Mouse (Mus musculus) kidney, adult 10 weeks (tissue): Measurements from ENCODE around the gene Boc. TPM values are rescaled to one million over a fixed set of nuclear protein-coding genes. Genes with fewer than 3 reads are reported as not detected.

Source experiments
- polyA plus RNA-seq: library from polyadenylated mRNA; stranded (reverse); fragments of 350-450 nt; fragmentation: Illumina TruSeq; extraction: RNeasy Lipid Tissue Mini Kit (QIAGEN cat#74804); gene quantifications from one replicate; pipeline ENCODE4 v1.2.3, GENCODE M21; 2014; ENCODE audit warnings: low read depth, low replicate concordance

Boc gene
- polyA plus RNA-seq, result 1.8 TPM

GRCm38 (mm10) chr16:44558471-44559329, at the start of gene Boc:
Boc (minus strand) TSS chr16:44558897.

Other genes starting within 250 kb of the Boc start
- 0.40 TPM for gene Sidt1, start 225.7 kb downstream of the Boc start, polyA plus RNA-seq
- 12.2 TPM for gene Spice1, start 211.8 kb downstream of the Boc start, polyA plus RNA-seq
- not detected for gene Cfap44, start 164.1 kb downstream of the Boc start, polyA plus RNA-seq
- 8.9 TPM for gene Nepro, start 165.4 kb upstream of the Boc start, polyA plus RNA-seq
- gene Gtpbp8, start 187.5 kb upstream of the Boc start, polyA plus RNA-seq, result 50.6 TPM
- 0.44 TPM for gene Cd200r1, start 206.8 kb upstream of the Boc start, polyA plus RNA-seq